Mouse (Mus musculus): ENCODE measurements around the gene Pum2. TPM values are rescaled to one million over a fixed set of nuclear protein-coding genes. Genes with fewer than 3 reads are reported as not detected.

Gene Pum2
- polyA plus RNA-seq (2014; fragmentation: Illumina TruSeq; extraction: RNeasy Lipid Tissue Mini Kit (QIAGEN cat#74804)): 324 TPM

DNA sequence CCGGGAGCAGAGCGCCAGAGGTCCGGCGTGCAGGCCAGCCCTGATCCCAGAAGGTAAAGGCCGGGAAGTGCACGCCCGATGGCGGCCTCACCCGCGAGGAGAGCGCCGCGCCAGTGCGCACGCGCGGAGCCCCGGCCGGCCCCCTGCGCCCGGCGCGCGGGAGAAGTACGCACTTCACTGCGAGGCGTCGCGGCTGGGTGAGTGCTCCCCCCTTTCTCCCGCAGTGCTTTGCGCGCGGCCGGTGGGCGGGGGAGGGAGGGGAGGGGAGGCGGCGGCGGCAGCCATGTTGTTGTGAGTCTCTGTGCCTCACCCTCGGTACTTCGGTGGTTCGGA, at the start of gene Pum2:
Gene Pum2 (plus strand): TSS at position 161 of the 333 bp plus-strand sequence.

DNA sequence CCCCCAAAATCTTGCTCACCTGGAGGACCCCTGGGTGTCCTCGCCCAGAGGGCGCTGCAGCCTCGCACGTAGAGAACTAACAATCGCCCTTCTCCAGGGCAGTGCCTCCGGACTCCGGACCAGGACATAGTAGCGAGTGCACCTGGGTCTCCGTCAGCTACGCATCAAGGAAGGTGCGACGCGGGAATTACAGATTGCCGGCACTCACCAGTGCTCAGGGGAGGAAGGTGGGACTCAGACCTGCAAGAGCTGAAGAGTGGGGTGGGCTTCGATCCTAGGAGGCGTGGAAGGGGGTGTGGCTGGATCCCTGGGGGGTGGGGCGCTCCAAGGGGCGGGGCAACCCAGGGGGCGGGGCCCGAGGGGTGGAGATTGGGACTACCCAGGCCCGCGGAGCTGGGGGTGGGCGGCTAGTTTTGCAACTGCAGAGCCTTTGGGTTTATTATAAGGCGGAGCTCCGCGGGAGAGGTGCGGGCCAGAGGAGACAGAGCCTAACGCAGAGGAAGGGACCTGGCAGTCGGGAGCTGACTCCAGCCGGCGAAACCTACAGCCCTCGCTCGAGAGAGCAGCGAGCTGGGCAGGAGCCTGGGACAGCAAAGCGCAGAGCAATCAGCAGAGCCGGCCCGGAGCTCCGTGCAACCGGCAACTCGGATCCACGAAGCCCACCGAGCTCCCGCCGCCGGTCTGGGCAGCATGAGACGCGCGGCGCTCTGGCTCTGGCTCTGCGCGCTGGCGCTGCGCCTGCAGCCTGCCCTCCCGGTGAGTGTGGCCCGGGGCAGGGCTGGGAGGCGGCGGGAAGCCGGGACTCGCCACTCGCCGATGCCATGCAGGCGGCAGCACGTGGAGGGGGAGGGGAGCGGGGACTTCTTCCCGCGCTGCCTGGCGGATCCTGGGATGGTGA, 97.3 kb downstream of the Pum2 start, which contains the start of gene Sdc1:
Gene Sdc1 (plus strand): TSS at position 378 of the 898 bp plus-strand sequence.

Other genes with a start within 250 kb of the Pum2 start
- gene Rhob, start 174.1 kb upstream of the Pum2 start, polyA plus RNA-seq (2014; fragmentation: Illumina TruSeq; extraction: RNeasy Lipid Tissue Mini Kit (QIAGEN cat#74804)): 92.5 TPM
- not detected for gene Slc7a15, start 75.1 kb upstream of the Pum2 start, polyA plus RNA-seq (2014; fragmentation: Illumina TruSeq; extraction: RNeasy Lipid Tissue Mini Kit (QIAGEN cat#74804))
- 20.3 TPM for gene Sdc1, start 97.2 kb downstream of the Pum2 start, polyA plus RNA-seq (2014; fragmentation: Illumina TruSeq; extraction: RNeasy Lipid Tissue Mini Kit (QIAGEN cat#74804))
- gene Laptm4a, start 247.5 kb downstream of the Pum2 start, polyA plus RNA-seq (2014; fragmentation: Illumina TruSeq; extraction: RNeasy Lipid Tissue Mini Kit (QIAGEN cat#74804)): 1,574 TPM